Mouse (Mus musculus): ENCODE measurements around the gene Pafah1b3.

- TF ChIP-seq CTCF (IDR thresholded peaks at IDR 0.05; ENCODE audit: extremely low read depth, insufficient read length, insufficient replicate concordance, low read depth, low read length) (no peak), POLR2A (IDR thresholded peaks at IDR 0.05; ENCODE audit: low read depth, low read length) (no peak)
Measured at GRCm38 (mm10) chr7:25275555-25276298, 22.1 kb downstream of the Pafah1b3 start.

All from small intestine, adult 2 months (tissue).